Mouse (Mus musculus): ENCODE measurements at regions not wholly inside any gene's neighbourhood (a gene's known extent, or its start where the extent isn't known, plus 50 kb on each side); places are given as distances from the start of the nearest gene placed in this dataset.
"Not testable (repeated sequence)": the region's sequence is repeated elsewhere in the genome, so short reads cannot be mapped to it uniquely, and the experiment has no call there.

GRCm38 (mm10) chr15:96064499-96065217 lies 222.7 kb upstream of the Arid2 start:
- WGBS, result 88% methylated on average over 11 of the region's 11 CpGs
- Histone ChIP-seq H3K4me3 (ENCODE audit: low read depth, low read length) (no peak overlapping the region), H3K9me3 (replicated peaks; ENCODE audit: control insufficient read depth, low read length) (no peaks in the 10 kb centered on the region), H3K27me3 (replicated peaks; ENCODE audit: control insufficient read depth, insufficient read depth, low read length) (no peaks in the 10 kb centered on the region), H3K36me3 (ENCODE audit: control insufficient read depth, insufficient read depth, low read length) (no peaks in the 10 kb centered on the region), H3K27ac (ENCODE audit: low read depth, low read length) (no peak overlapping the region), H3K4me1 (ENCODE audit: control insufficient read depth, insufficient read depth, low read length) (no peaks in the 10 kb centered on the region), H3K9ac (ENCODE audit: low read length) (no peak overlapping the region), H3K4me2 (ENCODE audit: low read length) (no peak overlapping the region)
- DNase-seq (ENCODE audit: low spot score), result no peak
- no peak for ATAC-seq

GRCm38 (mm10) chr15:96075615-96076014 lies 211.7 kb upstream of the Arid2 start:
- no peak overlapping the region for H3K4me3 ChIP-seq (ENCODE audit: low read depth, low read length)
- H3K4me1 ChIP-seq (ENCODE audit: control insufficient read depth, insufficient read depth, low read length), result no peaks in the 10 kb centered on the region
- ATAC-seq (no peak), DNase-seq (ENCODE audit: low spot score) (no peak)
- H3K27ac ChIP-seq (ENCODE audit: low read depth, low read length), result no peak overlapping the region
- H3K9ac ChIP-seq (ENCODE audit: low read length), result no peak overlapping the region
- H3K27me3 ChIP-seq (replicated peaks; ENCODE audit: control insufficient read depth, insufficient read depth, low read length), result no peaks in the 10 kb centered on the region
- H3K36me3 ChIP-seq (ENCODE audit: control insufficient read depth, insufficient read depth, low read length), result no peaks in the 10 kb centered on the region
- H3K9me3 ChIP-seq (replicated peaks; ENCODE audit: control insufficient read depth, low read length), result no peaks in the 10 kb centered on the region
- 91% methylated on average over 9 of the region's 9 CpGs for WGBS
- H3K4me2 ChIP-seq (ENCODE audit: low read length), result no peak overlapping the region

GRCm38 (mm10) chr15:96077756-96078155 lies 209.6 kb upstream of the Arid2 start:
- DNase-seq (ENCODE audit: low spot score), result no peak
- WGBS, result 81% methylated on average over 5 of the region's 5 CpGs
- Histone ChIP-seq H3K9me3 (replicated peaks; ENCODE audit: control insufficient read depth, low read length) (no peaks in the 10 kb centered on the region), H3K27me3 (replicated peaks; ENCODE audit: control insufficient read depth, insufficient read depth, low read length) (no peaks in the 10 kb centered on the region), H3K9ac (ENCODE audit: low read length) (no peak overlapping the region), H3K36me3 (ENCODE audit: control insufficient read depth, insufficient read depth, low read length) (no peaks in the 10 kb centered on the region), H3K4me2 (ENCODE audit: low read length) (no peak overlapping the region), H3K4me3 (ENCODE audit: low read depth, low read length) (no peak overlapping the region), H3K4me1 (ENCODE audit: control insufficient read depth, insufficient read depth, low read length) (no peaks in the 10 kb centered on the region), H3K27ac (ENCODE audit: low read depth, low read length) (no peak overlapping the region)
- ATAC-seq, result no peak

- no peaks in the 10 kb centered on the region for H3K4me1 ChIP-seq (ENCODE audit: control insufficient read depth, insufficient read depth, low read length)
- H3K27ac ChIP-seq (ENCODE audit: low read depth, low read length), result no peak overlapping the region
- no peak overlapping the region for H3K9ac ChIP-seq (ENCODE audit: low read length)
- WGBS, result 39% methylated on average over 2 of the region's 2 CpGs
- no peak for ATAC-seq
- H3K36me3 ChIP-seq (ENCODE audit: control insufficient read depth, insufficient read depth, low read length), result no peaks in the 10 kb centered on the region
- no peak for DNase-seq (ENCODE audit: low spot score)
- H3K4me2 ChIP-seq (ENCODE audit: low read length), result no peak overlapping the region
- no peaks in the 10 kb centered on the region for H3K9me3 ChIP-seq (replicated peaks; ENCODE audit: control insufficient read depth, low read length)
- no peaks in the 10 kb centered on the region for H3K27me3 ChIP-seq (replicated peaks; ENCODE audit: control insufficient read depth, insufficient read depth, low read length)
- no peak overlapping the region for H3K4me3 ChIP-seq (ENCODE audit: low read depth, low read length)
These were observed 208.7 kb upstream of the Arid2 start for GRCm38 (mm10) chr15:96078580-96078979.

- H3K4me3 ChIP-seq (ENCODE audit: low read depth, low read length), result no peak overlapping the region
- no peaks in the 10 kb centered on the region for H3K27me3 ChIP-seq (replicated peaks; ENCODE audit: control insufficient read depth, insufficient read depth, low read length)
- no peaks in the 10 kb centered on the region for H3K9me3 ChIP-seq (replicated peaks; ENCODE audit: control insufficient read depth, low read length)
- WGBS, result 93% methylated on average over 9 of the region's 9 CpGs
- no peaks in the 10 kb centered on the region for H3K4me1 ChIP-seq (ENCODE audit: control insufficient read depth, insufficient read depth, low read length)
- H3K4me2 ChIP-seq (ENCODE audit: low read length), result no peak overlapping the region
- ATAC-seq (no peak), DNase-seq (ENCODE audit: low spot score) (no peak)
- no peak overlapping the region for H3K9ac ChIP-seq (ENCODE audit: low read length)
- H3K36me3 ChIP-seq (ENCODE audit: control insufficient read depth, insufficient read depth, low read length), result no peaks in the 10 kb centered on the region
- H3K27ac ChIP-seq (ENCODE audit: low read depth, low read length), result no peak overlapping the region
These were observed 197.6 kb upstream of the Arid2 start for GRCm38 (mm10) chr15:96089676-96090075.

- H3K36me3 ChIP-seq (ENCODE audit: control insufficient read depth, insufficient read depth, low read length), result no peaks in the 10 kb centered on the region
- DNase-seq (ENCODE audit: low spot score), result no peak
- H3K27ac ChIP-seq (ENCODE audit: low read depth, low read length), result no peak overlapping the region
- H3K9ac ChIP-seq (ENCODE audit: low read length), result no peak overlapping the region
- H3K9me3 ChIP-seq (replicated peaks; ENCODE audit: control insufficient read depth, low read length), result no peaks in the 10 kb centered on the region
- H3K27me3 ChIP-seq (replicated peaks; ENCODE audit: control insufficient read depth, insufficient read depth, low read length), result no peaks in the 10 kb centered on the region
- ATAC-seq, result no peak
- H3K4me3 ChIP-seq (ENCODE audit: low read depth, low read length), result no peak overlapping the region
- H3K4me1 ChIP-seq (ENCODE audit: control insufficient read depth, insufficient read depth, low read length), result no peaks in the 10 kb centered on the region
- 93% methylated on average over 3 of the region's 3 CpGs for WGBS
- H3K4me2 ChIP-seq (ENCODE audit: low read length), result no peak overlapping the region
These were observed 190.9 kb upstream of the Arid2 start for GRCm38 (mm10) chr15:96096438-96096837.

GRCm38 (mm10) chr15:96098821-96099220 lies 188.5 kb upstream of the Arid2 start:
- no peak overlapping the region for H3K4me2 ChIP-seq (ENCODE audit: low read length)
- 71% methylated on average over 5 of the region's 5 CpGs for WGBS

GRCm38 (mm10) chr15:96099844-96100640 lies 187.3 kb upstream of the Arid2 start:
- H3K4me2 ChIP-seq (ENCODE audit: low read length); H3K9me3 ChIP-seq (replicated peaks; ENCODE audit: control insufficient read depth, low read length); H3K4me1 ChIP-seq (ENCODE audit: control insufficient read depth, insufficient read depth, low read length); H3K27me3 ChIP-seq (replicated peaks; ENCODE audit: control insufficient read depth, insufficient read depth, low read length); H3K36me3 ChIP-seq (ENCODE audit: control insufficient read depth, insufficient read depth, low read length); ATAC-seq; H3K27ac ChIP-seq (ENCODE audit: low read depth, low read length); DNase-seq (ENCODE audit: low spot score); H3K9ac ChIP-seq (ENCODE audit: low read length); H3K4me3 ChIP-seq (ENCODE audit: low read depth, low read length): not testable (repeated sequence)
- WGBS, result 90% methylated on average over 11 of the region's 13 CpGs

More at GRCm38 (mm10) chr15:96098821-96099220, 188.5 kb upstream of the Arid2 start:
- Histone ChIP-seq H3K36me3 (ENCODE audit: control insufficient read depth, insufficient read depth, low read length) (no peaks in the 10 kb centered on the region), H3K9me3 (replicated peaks; ENCODE audit: control insufficient read depth, low read length) (no peaks in the 10 kb centered on the region), H3K4me3 (ENCODE audit: low read depth, low read length) (no peak overlapping the region), H3K4me1 (ENCODE audit: control insufficient read depth, insufficient read depth, low read length) (no peaks in the 10 kb centered on the region), H3K27ac (ENCODE audit: low read depth, low read length) (no peak overlapping the region), H3K9ac (ENCODE audit: low read length) (no peak overlapping the region), H3K27me3 (replicated peaks; ENCODE audit: control insufficient read depth, insufficient read depth, low read length) (no peaks in the 10 kb centered on the region)
- ATAC-seq (no peak), DNase-seq (ENCODE audit: low spot score) (no peak)

GRCm38 (mm10) chr15:96103737-96104136 lies 183.6 kb upstream of the Arid2 start:
- no peaks in the 10 kb centered on the region for H3K36me3 ChIP-seq (ENCODE audit: control insufficient read depth, insufficient read depth, low read length)
- no peak overlapping the region for H3K4me3 ChIP-seq (ENCODE audit: low read depth, low read length)
- no peaks in the 10 kb centered on the region for H3K27me3 ChIP-seq (replicated peaks; ENCODE audit: control insufficient read depth, insufficient read depth, low read length)
- no peak overlapping the region for H3K4me2 ChIP-seq (ENCODE audit: low read length)
- 22% methylated on average over 6 of the region's 6 CpGs for WGBS
- peak; percentile 73; the same call in 1 of the 2 replicates for ATAC-seq
- DNase-seq (ENCODE audit: low spot score), result peak; percentile 79
- H3K27ac ChIP-seq (ENCODE audit: low read depth, low read length), result no peak overlapping the region
- no peak overlapping the region for H3K9ac ChIP-seq (ENCODE audit: low read length)
- H3K9me3 ChIP-seq (replicated peaks; ENCODE audit: control insufficient read depth, low read length), result no peaks in the 10 kb centered on the region
- no peaks in the 10 kb centered on the region for H3K4me1 ChIP-seq (ENCODE audit: control insufficient read depth, insufficient read depth, low read length)
